Mouse (Mus musculus) lung, embryonic 15.5 days (tissue): ENCODE measurements around the gene Slc22a2. TPM values are rescaled to one million over a fixed set of nuclear protein-coding genes. Genes with fewer than 3 reads are reported as not detected.
"Not testable (repeated sequence)": the region's sequence is repeated elsewhere in the genome, so short reads cannot be mapped to it uniquely, and the experiment has no call there.

ENCODE experiments used
- ATAC-seq: fragments of 200-750 bp; cut with Nextera tagmentation; 2 replicates; pipeline ENCODE4 v1.8.0; 2017; ENCODE audit warnings: moderate number of reproducible peaks, borderline replicate concordance; ENCODE audit not compliant: low FRiP score, low TSS enrichment; ENCODE audit errors: extremely low read depth
- H3K27ac ChIP-seq: fragments of 300-500 bp; sonication (generic); 2 replicates; pipeline ENCODE4 v1.5.1; 2015; ENCODE audit warnings: moderate library complexity, mild to moderate bottlenecking, inconsistent platforms
- H3K27me3 ChIP-seq: fragments of 300-500 bp; sonication (generic); 2 replicates; pipeline ENCODE4 v1.6.1; 2015; ENCODE audit warnings: inconsistent platforms
- H3K36me3 ChIP-seq: fragments of 300-500 bp; sonication (generic); 2 replicates; pipeline ENCODE4 v1.6.1; 2015; ENCODE audit warnings: inconsistent platforms
- H3K4me1 ChIP-seq: fragments of 300-500 bp; sonication (generic); 2 replicates; pipeline ENCODE4 v1.6.1; 2015; ENCODE audit warnings: inconsistent platforms
- H3K4me2 ChIP-seq: fragments of 300-500 bp; sonication (generic); 2 replicates; pipeline ENCODE4 v1.6.1; 2015; ENCODE audit warnings: inconsistent platforms, mild to moderate bottlenecking, moderate library complexity
- H3K4me3 ChIP-seq: fragments of 300-500 bp; sonication (generic); 2 replicates; pipeline ENCODE4 v1.5.1; 2015; ENCODE audit warnings: mild to moderate bottlenecking, inconsistent platforms
- H3K9ac ChIP-seq: fragments of 300-500 bp; sonication (generic); 2 replicates; pipeline ENCODE4 v1.6.1; 2015; ENCODE audit warnings: inconsistent platforms
- H3K9me3 ChIP-seq: fragments of 300-500 bp; sonication (generic); 2 replicates; pipeline ENCODE4 v1.6.1; 2016; ENCODE audit warnings: inconsistent platforms
- WGBS: fragments of 180-500 bp; shearing (Covaris S2); methylation state at CpG from one replicate; pipeline ENCODE4 v1.1.7; 2015; 5-methylcytosine and 5-hydroxymethylcytosine counted together
- polyA plus RNA-seq: library from polyadenylated mRNA; unstranded; fragments of >200 nt; fragmentation: Nextera tagmentation; extraction: Ambion mirVana; gene quantifications from 2 replicates; pipeline ENCODE4 v1.2.1, GENCODE M21; 2015

The Slc22a2 gene
- 0.06 TPM in 1 of 2 replicates, not detected in the other for polyA plus RNA-seq

GRCm38 (mm10) chr17:12583991-12584390, at the start of gene Slc22a2:
Gene Slc22a2, plus strand, starts transcription at chr17:12584132.
- Histone ChIP-seq H3K9me3 (no peaks in the 10 kb centered on the region), H3K27ac (no peak within 1 kb of the TSS), H3K4me1 (peaks cover 5% of the 10 kb centered on the region), H3K27me3 (no peaks in the 10 kb centered on the region; the same call in 1 of the 2 replicates), H3K9ac (no peak within 1 kb of the TSS), H3K4me2 (no peak within 1 kb of the TSS), H3K36me3 (no peaks in the 10 kb centered on the region), H3K4me3 (no peak within 1 kb of the TSS)
- ATAC-seq, result no peak
- 33% methylated on average over 10 of the region's 10 CpGs for WGBS

- Histone ChIP-seq H3K4me2 (no peak overlapping the region), H3K36me3 (no peaks in the 10 kb centered on the region), H3K4me3 (no peak overlapping the region), H3K9me3 (no peaks in the 10 kb centered on the region), H3K9ac (no peak overlapping the region), H3K27me3 (no peaks in the 10 kb centered on the region; the same call in 1 of the 2 replicates), H3K4me1 (peaks cover 8% of the 10 kb centered on the region; the same call in 1 of the 2 replicates), H3K27ac (no peak overlapping the region)
- ATAC-seq, result peak; percentile 51; the same call in 1 of the 2 replicates
- WGBS, result 29% methylated on average over 13 of the region's 13 CpGs
These were observed 49.4 kb upstream of the Slc22a2 start for GRCm38 (mm10) chr17:12534353-12535145.

- H3K27me3 ChIP-seq, result no peaks in the 10 kb centered on the region
- 71% methylated on average over 4 of the region's 4 CpGs for WGBS
- H3K36me3 ChIP-seq, result no peaks in the 10 kb centered on the region
- no peak overlapping the region for H3K9ac ChIP-seq
- no peak overlapping the region for H3K27ac ChIP-seq
- H3K4me1 ChIP-seq, result no peaks in the 10 kb centered on the region
- ATAC-seq, result no peak
- no peak overlapping the region for H3K4me2 ChIP-seq
- no peaks in the 10 kb centered on the region for H3K9me3 ChIP-seq
- no peak overlapping the region for H3K4me3 ChIP-seq
These were observed 21.7 kb upstream of the Slc22a2 start for GRCm38 (mm10) chr17:12562215-12562614.

- H3K9me3 ChIP-seq, H3K27me3 ChIP-seq, H3K36me3 ChIP-seq, H3K4me3 ChIP-seq, H3K9ac ChIP-seq, H3K27ac ChIP-seq, ATAC-seq, H3K4me2 ChIP-seq, H3K4me1 ChIP-seq: not testable (repeated sequence)
- 62% methylated on average over 6 of the region's 6 CpGs for WGBS
These were observed 19.4 kb upstream of the Slc22a2 start for GRCm38 (mm10) chr17:12564481-12565000.

GRCm38 (mm10) chr17:12565443-12565842, 18.5 kb upstream of the Slc22a2 start:
- H3K9me3 ChIP-seq, result no peaks in the 10 kb centered on the region
- no peaks in the 10 kb centered on the region for H3K27me3 ChIP-seq
- H3K36me3 ChIP-seq, result no peaks in the 10 kb centered on the region
- no peaks in the 10 kb centered on the region for H3K4me1 ChIP-seq
- no peak overlapping the region for H3K27ac ChIP-seq
- no peak overlapping the region for H3K4me3 ChIP-seq
- H3K9ac ChIP-seq, result no peak overlapping the region
- no peak overlapping the region for H3K4me2 ChIP-seq
- WGBS, result 93% methylated on average over 6 of the region's 6 CpGs
- no peak for ATAC-seq

GRCm38 (mm10) chr17:12571316-12571715, 12.6 kb upstream of the Slc22a2 start:
- Histone ChIP-seq H3K36me3 (no peaks in the 10 kb centered on the region), H3K4me3 (no peak overlapping the region), H3K27me3 (no peaks in the 10 kb centered on the region), H3K4me1 (no peaks in the 10 kb centered on the region), H3K4me2 (no peak overlapping the region), H3K27ac (no peak overlapping the region), H3K9ac (no peak overlapping the region), H3K9me3 (no peaks in the 10 kb centered on the region)
- no peak for ATAC-seq
- WGBS, result 59% methylated on average over 6 of the region's 6 CpGs

GRCm38 (mm10) chr17:12571924-12572463, 11.9 kb upstream of the Slc22a2 start:
- Histone ChIP-seq H3K9ac (no peak overlapping the region), H3K27me3 (no peaks in the 10 kb centered on the region), H3K27ac (no peak overlapping the region), H3K36me3 (no peaks in the 10 kb centered on the region), H3K9me3 (no peaks in the 10 kb centered on the region), H3K4me1 (no peaks in the 10 kb centered on the region), H3K4me2 (no peak overlapping the region), H3K4me3 (no peak overlapping the region)
- no peak for ATAC-seq
- 41% methylated on average over 9 of the region's 9 CpGs for WGBS

- Histone ChIP-seq H3K36me3 (no peaks in the 10 kb centered on the region), H3K4me2 (no peak overlapping the region), H3K4me1 (no peaks in the 10 kb centered on the region), H3K4me3 (no peak overlapping the region), H3K27me3 (no peaks in the 10 kb centered on the region), H3K9ac (no peak overlapping the region), H3K9me3 (no peaks in the 10 kb centered on the region), H3K27ac (no peak overlapping the region)
- ATAC-seq, result no peak
- 72% methylated on average over 6 of the region's 6 CpGs for WGBS
These were observed 8.5 kb upstream of the Slc22a2 start for GRCm38 (mm10) chr17:12575391-12575790.

GRCm38 (mm10) chr17:12577096-12577495, 6.8 kb upstream of the Slc22a2 start:
- no peak for ATAC-seq
- H3K27ac ChIP-seq, result no peak overlapping the region

GRCm38 (mm10) chr17:12585366-12585765, 1.4 kb downstream of the Slc22a2 start:
- Histone ChIP-seq H3K9ac (no peak overlapping the region), H3K27ac (no peak overlapping the region), H3K36me3 (no peaks in the 10 kb centered on the region), H3K4me3 (no peak overlapping the region), H3K4me2 (no peak overlapping the region), H3K27me3 (no peaks in the 10 kb centered on the region; the same call in 1 of the 2 replicates), H3K9me3 (no peaks in the 10 kb centered on the region), H3K4me1 (peaks cover 5% of the 10 kb centered on the region)
- ATAC-seq, result no peak
- WGBS, result 70% methylated on average over 2 of the region's 2 CpGs

More at GRCm38 (mm10) chr17:12577096-12577495, 6.8 kb upstream of the Slc22a2 start:
- Histone ChIP-seq H3K4me2 (no peak overlapping the region), H3K9ac (no peak overlapping the region), H3K4me3 (no peak overlapping the region), H3K36me3 (no peaks in the 10 kb centered on the region), H3K27me3 (no peaks in the 10 kb centered on the region), H3K4me1 (no peaks in the 10 kb centered on the region), H3K9me3 (no peaks in the 10 kb centered on the region)
- 87% methylated on average over 7 of the region's 7 CpGs for WGBS

GRCm38 (mm10) chr17:12586966-12587365, 3.0 kb downstream of the Slc22a2 start:
- no peak overlapping the region for H3K4me2 ChIP-seq
- H3K9ac ChIP-seq, result no peak overlapping the region
- H3K4me3 ChIP-seq, result no peak overlapping the region
- no peaks in the 10 kb centered on the region; the same call in 1 of the 2 replicates for H3K27me3 ChIP-seq
- WGBS, result 48% methylated on average over 11 of the region's 11 CpGs
- peaks cover 5% of the 10 kb centered on the region for H3K4me1 ChIP-seq
- no peaks in the 10 kb centered on the region for H3K9me3 ChIP-seq
- no peaks in the 10 kb centered on the region for H3K36me3 ChIP-seq
- H3K27ac ChIP-seq, result no peak overlapping the region
- ATAC-seq, result no peak

- Histone ChIP-seq H3K9ac (no peak overlapping the region), H3K27me3 (no peaks in the 10 kb centered on the region; the same call in 1 of the 2 replicates), H3K9me3 (no peaks in the 10 kb centered on the region), H3K27ac (no peak overlapping the region), H3K4me1 (peaks cover 1% of the 10 kb centered on the region), H3K4me3 (no peak overlapping the region), H3K36me3 (no peaks in the 10 kb centered on the region), H3K4me2 (no peak overlapping the region)
- ATAC-seq, result peak; percentile 42
- WGBS, result 46% methylated on average over 9 of the region's 9 CpGs
These were observed 4.9 kb downstream of the Slc22a2 start for GRCm38 (mm10) chr17:12588801-12589247.
